Mouse (Mus musculus) Muller cell, postnatal 12 days (primary cell): ENCODE results near the gene Clrn1.

Experiments
- DNase-seq: peaks from one replicate; pipeline ENCODE4 v3.0.0-alpha.2; 2015; ENCODE audit errors: inconsistent ontology term

Gene Clrn1

GRCm38 (mm10) chr3:58832888-58833287, 52.3 kb downstream of the Clrn1 start:
- DNase-seq = peak; percentile 72

GRCm38 (mm10) chr3:58831586-58831985, 53.6 kb downstream of the Clrn1 start:
- no peak for DNase-seq

GRCm38 (mm10) chr3:58829926-58830325, 55.2 kb downstream of the Clrn1 start:
- DNase-seq = no peak

- no peak for DNase-seq
Observed at GRCm38 (mm10) chr3:58828366-58829153, 56.6 kb downstream of the Clrn1 start.

GRCm38 (mm10) chr3:58826266-58826665, 58.9 kb downstream of the Clrn1 start:
- DNase-seq = peak; percentile 8

GRCm38 (mm10) chr3:58822211-58822610, 62.9 kb downstream of the Clrn1 start, which contains the start of gene Mindy4b-ps:
Gene Mindy4b-ps (minus strand): TSS chr3:58822311.
- no peak for DNase-seq

- DNase-seq = peak; percentile 9
Observed at GRCm38 (mm10) chr3:58817337-58817736, 67.8 kb downstream of the Clrn1 start.

- DNase-seq = no peak
Observed at GRCm38 (mm10) chr3:58814191-58814590, 70.9 kb downstream of the Clrn1 start.

GRCm38 (mm10) chr3:58810353-58810752, 74.8 kb downstream of the Clrn1 start:
- DNase-seq = no peak

GRCm38 (mm10) chr3:58809111-58809915, 75.8 kb downstream of the Clrn1 start:
- DNase-seq = no peak

GRCm38 (mm10) chr3:58808636-58809035, 76.5 kb downstream of the Clrn1 start:
- no peak for DNase-seq

- DNase-seq = no peak
Observed at GRCm38 (mm10) chr3:58804745-58805144, 80.4 kb downstream of the Clrn1 start.

GRCm38 (mm10) chr3:58798676-58799075, 86.5 kb downstream of the Clrn1 start:
- no peak for DNase-seq

- DNase-seq = no peak
Observed at GRCm38 (mm10) chr3:58798245-58798644, 86.9 kb downstream of the Clrn1 start.
